Mouse (Mus musculus): ENCODE data around the gene Gucy2c. TPM values are rescaled to one million over a fixed set of nuclear protein-coding genes. Genes with fewer than 3 reads are reported as not detected.

Gucy2c gene
- total and polyA plus RNA-seq, 2 experiments from 2014 or later = not detected

DNA sequence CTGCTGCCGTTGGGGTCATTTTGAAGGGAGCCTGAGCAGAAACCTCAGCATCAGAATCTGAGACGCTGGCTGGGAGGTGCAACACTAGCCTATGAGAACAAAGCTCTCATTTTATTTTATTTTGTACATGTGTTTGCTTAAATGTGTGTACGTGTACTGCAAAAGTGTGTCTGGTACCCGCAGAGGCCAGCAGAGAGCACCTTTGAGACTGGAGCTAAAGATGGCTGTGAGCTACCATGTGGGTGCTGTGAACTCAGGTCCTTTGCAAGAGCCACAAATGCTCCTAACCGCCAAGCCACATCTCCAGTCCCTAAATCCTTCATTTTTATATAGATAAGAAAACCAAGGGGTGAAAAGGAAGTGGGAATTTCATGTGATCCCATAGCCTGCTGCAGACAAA, 71.2 kb downstream of the Gucy2c start:
- ATAC-seq (ENCODE audit: insufficient read depth, low read depth) (no peak), DNase-seq (ENCODE audit: low spot score) (no peak)
- Histone ChIP-seq H3K27me3 (ENCODE audit: control insufficient read depth, insufficient read depth, low read length) (no peaks in the 10 kb centered on the region), H3K9ac (replicated peaks; ENCODE audit: low read depth, low read length) (no peak overlapping the region), H3K4me1 (ENCODE audit: control insufficient read depth, insufficient read depth) (no peaks in the 10 kb centered on the region), H3K4me3 (ENCODE audit: low read depth, low read length) (no peak overlapping the region), H3K27ac (ENCODE audit: low read depth) (no peak overlapping the region), H3K9me3 (replicated peaks; ENCODE audit: control insufficient read depth, low read length) (no peaks in the 10 kb centered on the region), H3K4me2 (ENCODE audit: low read depth, low read length) (no peak overlapping the region), H3K36me3 (replicated peaks; ENCODE audit: control insufficient read depth, insufficient read depth, low read length) (no peaks in the 10 kb centered on the region)
- TF ChIP-seq EP300 (IDR thresholded peaks at IDR 0.05; ENCODE audit: low read depth) = no peak
- no peak for TF ChIP-seq CTCF (IDR thresholded peaks at IDR 0.05; ENCODE audit: low read depth)
- WGBS = 82% methylated on average over 5 of the region's 5 CpGs

GRCm38 (mm10) chr6:136708597-136708996, 73.0 kb downstream of the Gucy2c start:
- no peak for ATAC-seq (ENCODE audit: insufficient read depth, low read depth)
- no peaks in the 10 kb centered on the region for H3K4me1 ChIP-seq (ENCODE audit: control insufficient read depth, insufficient read depth)
- 89% methylated on average over 6 of the region's 6 CpGs for WGBS
- H3K4me3 ChIP-seq (ENCODE audit: low read depth, low read length) = no peak overlapping the region
- no peaks in the 10 kb centered on the region for H3K9me3 ChIP-seq (replicated peaks; ENCODE audit: control insufficient read depth, low read length)
- H3K4me2 ChIP-seq (ENCODE audit: low read depth, low read length) = no peak overlapping the region
- TF ChIP-seq EP300 (IDR thresholded peaks at IDR 0.05; ENCODE audit: low read depth) (no peak), CTCF (IDR thresholded peaks at IDR 0.05; ENCODE audit: low read depth) (no peak)
- H3K27me3 ChIP-seq (ENCODE audit: control insufficient read depth, insufficient read depth, low read length) = no peaks in the 10 kb centered on the region
- H3K27ac ChIP-seq (ENCODE audit: low read depth) = no peak overlapping the region
- H3K36me3 ChIP-seq (replicated peaks; ENCODE audit: control insufficient read depth, insufficient read depth, low read length) = no peaks in the 10 kb centered on the region
- no peak for DNase-seq (ENCODE audit: low spot score)
- no peak overlapping the region for H3K9ac ChIP-seq (replicated peaks; ENCODE audit: low read depth, low read length)

DNA sequence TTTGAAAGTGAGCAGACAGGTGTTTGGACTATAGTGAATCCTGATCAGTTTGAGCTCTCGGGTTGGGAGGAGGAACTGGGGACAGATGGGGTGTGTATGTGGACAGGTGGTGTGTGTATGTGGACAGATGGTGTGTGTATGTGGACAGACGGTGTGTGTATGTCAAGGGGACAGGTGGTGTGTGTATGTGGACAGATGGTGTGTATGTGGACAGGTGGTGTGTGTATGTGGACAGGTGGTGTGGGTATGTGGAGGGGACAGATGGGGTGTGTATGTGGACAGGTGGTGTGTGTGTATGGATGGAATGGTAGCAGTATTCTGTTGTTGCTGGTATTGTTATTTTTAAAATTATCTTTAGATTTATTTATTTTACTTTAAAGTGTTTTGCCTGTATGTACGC, 79.7 kb downstream of the Gucy2c start:
- DNase-seq (ENCODE audit: low spot score) (no peak), ATAC-seq (ENCODE audit: insufficient read depth, low read depth) (no peak)
- Histone ChIP-seq H3K9me3 (replicated peaks; ENCODE audit: control insufficient read depth, low read length) (no peaks in the 10 kb centered on the region), H3K27ac (ENCODE audit: low read depth) (no peak overlapping the region), H3K4me2 (ENCODE audit: low read depth, low read length) (no peak overlapping the region), H3K9ac (replicated peaks; ENCODE audit: low read depth, low read length) (no peak overlapping the region), H3K27me3 (ENCODE audit: control insufficient read depth, insufficient read depth, low read length) (no peaks in the 10 kb centered on the region), H3K4me1 (ENCODE audit: control insufficient read depth, insufficient read depth) (no peaks in the 10 kb centered on the region), H3K4me3 (ENCODE audit: low read depth, low read length) (no peak overlapping the region), H3K36me3 (replicated peaks; ENCODE audit: control insufficient read depth, insufficient read depth, low read length) (no peaks in the 10 kb centered on the region)
- WGBS = 90% methylated on average over 3 of the region's 3 CpGs
- no peak for TF ChIP-seq EP300 (IDR thresholded peaks at IDR 0.05; ENCODE audit: low read depth)

- Histone ChIP-seq H3K4me1 (ENCODE audit: control insufficient read depth, insufficient read depth) (no peaks in the 10 kb centered on the region), H3K4me3 (ENCODE audit: low read depth, low read length) (no peak overlapping the region), H3K36me3 (replicated peaks; ENCODE audit: control insufficient read depth, insufficient read depth, low read length) (no peaks in the 10 kb centered on the region), H3K27ac (ENCODE audit: low read depth) (no peak overlapping the region), H3K27me3 (ENCODE audit: control insufficient read depth, insufficient read depth, low read length) (no peaks in the 10 kb centered on the region), H3K4me2 (ENCODE audit: low read depth, low read length) (no peak overlapping the region), H3K9ac (replicated peaks; ENCODE audit: low read depth, low read length) (no peak overlapping the region), H3K9me3 (replicated peaks; ENCODE audit: control insufficient read depth, low read length) (no peaks in the 10 kb centered on the region)
- TF ChIP-seq EP300 (IDR thresholded peaks at IDR 0.05; ENCODE audit: low read depth) (no peak), CTCF (IDR thresholded peaks at IDR 0.05; ENCODE audit: low read depth) (no peak)
- ATAC-seq (ENCODE audit: insufficient read depth, low read depth) (no peak), DNase-seq (ENCODE audit: low spot score) (no peak)
- WGBS = 74% methylated on average over 5 of the region's 5 CpGs
Observed at GRCm38 (mm10) chr6:136701185-136701584, 80.4 kb downstream of the Gucy2c start.

DNA sequence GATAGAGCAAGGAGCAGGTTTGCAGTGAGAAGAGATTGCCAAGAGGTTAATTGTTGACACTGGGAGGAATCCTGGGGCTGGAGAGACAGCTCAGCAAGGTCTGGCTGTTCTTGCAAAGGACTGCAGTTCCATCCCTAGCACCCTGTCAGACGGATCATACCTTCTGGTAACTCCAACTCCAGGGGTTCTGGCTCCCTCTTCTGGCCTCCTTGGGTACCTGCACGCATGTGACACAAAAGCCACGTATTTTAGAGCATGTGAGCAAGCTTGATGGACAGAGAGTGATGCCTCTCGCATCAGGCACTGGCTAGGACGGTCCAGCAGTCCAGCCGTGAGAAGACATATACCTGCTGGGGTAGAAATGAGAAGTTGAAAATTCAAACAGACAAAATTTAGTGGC, 90.3 kb downstream of the Gucy2c start:
- H3K4me3 ChIP-seq (ENCODE audit: low read depth, low read length) = no peak overlapping the region
- peaks cover 6% of the 10 kb centered on the region for H3K9me3 ChIP-seq (replicated peaks; ENCODE audit: control insufficient read depth, low read length)
- H3K36me3 ChIP-seq (replicated peaks; ENCODE audit: control insufficient read depth, insufficient read depth, low read length) = no peaks in the 10 kb centered on the region
- H3K4me1 ChIP-seq (ENCODE audit: control insufficient read depth, insufficient read depth) = no peaks in the 10 kb centered on the region
- 86% methylated on average over 6 of the region's 6 CpGs for WGBS
- H3K27ac ChIP-seq (ENCODE audit: low read depth) = no peak overlapping the region
- DNase-seq (ENCODE audit: low spot score) (no peak), ATAC-seq (ENCODE audit: insufficient read depth, low read depth) (no peak)
- H3K9ac ChIP-seq (replicated peaks; ENCODE audit: low read depth, low read length) = no peak overlapping the region
- TF ChIP-seq CTCF (IDR thresholded peaks at IDR 0.05; ENCODE audit: low read depth) = no peak
- no peak for TF ChIP-seq EP300 (IDR thresholded peaks at IDR 0.05; ENCODE audit: low read depth)
- H3K27me3 ChIP-seq (ENCODE audit: control insufficient read depth, insufficient read depth, low read length) = no peaks in the 10 kb centered on the region
- no peak overlapping the region for H3K4me2 ChIP-seq (ENCODE audit: low read depth, low read length)

DNA sequence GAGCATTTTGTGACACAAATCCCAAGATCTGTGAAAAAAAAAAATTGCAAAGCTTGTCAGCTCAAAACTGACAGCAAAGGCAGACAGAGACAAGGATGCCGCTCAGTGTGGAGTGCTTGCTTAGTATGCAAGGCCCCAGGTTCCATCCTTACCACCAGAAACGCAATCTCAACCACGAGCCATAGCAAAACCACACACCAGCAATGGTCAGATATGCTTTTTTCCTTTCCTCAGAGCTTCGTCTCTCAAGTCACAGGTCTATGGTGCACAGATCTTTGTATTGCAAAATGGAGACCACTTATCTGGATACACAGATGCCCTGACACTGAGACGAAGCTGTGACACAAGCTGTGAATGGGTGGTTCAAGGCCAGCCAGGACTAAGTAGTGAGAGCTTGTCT, 91.0 kb downstream of the Gucy2c start:
- Histone ChIP-seq H3K9me3 (replicated peaks; ENCODE audit: control insufficient read depth, low read length) (peaks cover 6% of the 10 kb centered on the region), H3K4me1 (ENCODE audit: control insufficient read depth, insufficient read depth) (no peaks in the 10 kb centered on the region), H3K27ac (ENCODE audit: low read depth) (no peak overlapping the region), H3K9ac (replicated peaks; ENCODE audit: low read depth, low read length) (no peak overlapping the region), H3K4me3 (ENCODE audit: low read depth, low read length) (no peak overlapping the region), H3K27me3 (ENCODE audit: control insufficient read depth, insufficient read depth, low read length) (no peaks in the 10 kb centered on the region), H3K36me3 (replicated peaks; ENCODE audit: control insufficient read depth, insufficient read depth, low read length) (no peaks in the 10 kb centered on the region), H3K4me2 (ENCODE audit: low read depth, low read length) (no peak overlapping the region)
- DNase-seq (ENCODE audit: low spot score) (no peak), ATAC-seq (ENCODE audit: insufficient read depth, low read depth) (no peak)
- TF ChIP-seq CTCF (IDR thresholded peaks at IDR 0.05; ENCODE audit: low read depth) (no peak), EP300 (IDR thresholded peaks at IDR 0.05; ENCODE audit: low read depth) (no peak)
- WGBS = 78% methylated on average over 5 of the region's 5 CpGs

All from heart, postnatal 0 days (tissue).